Mouse (Mus musculus): ENCODE measurements around the gene Tmem132a. TPM values are rescaled to one million over a fixed set of nuclear protein-coding genes. Genes with fewer than 3 reads are reported as not detected.

Gene Tmem132a
- polyA plus RNA-seq, 1 experiment: 4.9 TPM

- TF ChIP-seq POLR2A (IDR thresholded peaks at IDR 0.05; ENCODE audit: low read depth, low read length) (no peak), CTCF (IDR thresholded peaks at IDR 0.05; ENCODE audit: extremely low read depth, insufficient read depth, insufficient read length, insufficient replicate concordance) (no peak)
- no peaks in the 10 kb centered on the region for H3K36me3 ChIP-seq (ENCODE audit: control insufficient read depth, insufficient read depth, low read length)
- no peaks in the 10 kb centered on the region; the same call in 1 of the 2 replicates for H3K4me1 ChIP-seq (ENCODE audit: control insufficient read depth, insufficient read depth, insufficient read length)
- WGBS: 80% methylated on average over 3 of the region's 3 CpGs
- no peak overlapping the region for H3K4me3 ChIP-seq (ENCODE audit: extremely low read depth, insufficient read depth, insufficient read length)
- H3K27me3 ChIP-seq (ENCODE audit: control insufficient read depth, insufficient read depth, low read length): no peaks in the 10 kb centered on the region
- no peak overlapping the region for H3K27ac ChIP-seq (ENCODE audit: insufficient read depth, low read length)
- DNase-seq (ENCODE audit: low read depth in 1 of 2, low spot score in 2 of 2): no peak
Observed at GRCm38 (mm10) chr19:10833611-10834010, 36.1 kb downstream of the Tmem132a start.

- TF ChIP-seq POLR2A (IDR thresholded peaks at IDR 0.05; ENCODE audit: low read depth, low read length) (no peak), CTCF (IDR thresholded peaks at IDR 0.05; ENCODE audit: extremely low read depth, insufficient read depth, insufficient read length, insufficient replicate concordance) (no peak)
- H3K4me3 ChIP-seq (ENCODE audit: extremely low read depth, insufficient read depth, insufficient read length): no peak overlapping the region
- DNase-seq (ENCODE audit: low read depth in 1 of 2, low spot score in 2 of 2): no peak
- H3K36me3 ChIP-seq (ENCODE audit: control insufficient read depth, insufficient read depth, low read length): no peaks in the 10 kb centered on the region
- no peaks in the 10 kb centered on the region for H3K27me3 ChIP-seq (ENCODE audit: control insufficient read depth, insufficient read depth, low read length)
- WGBS: 76% methylated on average over 3 of the region's 3 CpGs
- peaks cover 3% of the 10 kb centered on the region; the same call in 1 of the 2 replicates for H3K4me1 ChIP-seq (ENCODE audit: control insufficient read depth, insufficient read depth, insufficient read length)
- no peak overlapping the region for H3K27ac ChIP-seq (ENCODE audit: insufficient read depth, low read length)
Observed at GRCm38 (mm10) chr19:10832030-10832429, 37.7 kb downstream of the Tmem132a start.

GRCm38 (mm10) chr19:10831424-10831823 lies 38.3 kb downstream of the Tmem132a start:
- H3K36me3 ChIP-seq (ENCODE audit: control insufficient read depth, insufficient read depth, low read length): no peaks in the 10 kb centered on the region
- H3K4me3 ChIP-seq (ENCODE audit: extremely low read depth, insufficient read depth, insufficient read length): no peak overlapping the region
- TF ChIP-seq CTCF (IDR thresholded peaks at IDR 0.05; ENCODE audit: extremely low read depth, insufficient read depth, insufficient read length, insufficient replicate concordance) (peak; percentile 74; the same call in 1 of the 2 replicates), POLR2A (IDR thresholded peaks at IDR 0.05; ENCODE audit: low read depth, low read length) (no peak)
- H3K27me3 ChIP-seq (ENCODE audit: control insufficient read depth, insufficient read depth, low read length): no peaks in the 10 kb centered on the region
- H3K27ac ChIP-seq (ENCODE audit: insufficient read depth, low read length): no peak overlapping the region
- peaks cover 3% of the 10 kb centered on the region; the same call in 1 of the 2 replicates for H3K4me1 ChIP-seq (ENCODE audit: control insufficient read depth, insufficient read depth, insufficient read length)
- WGBS: 6% methylated on average over 5 of the region's 5 CpGs
- DNase-seq (ENCODE audit: low read depth in 1 of 2, low spot score in 2 of 2): peak; percentile 47 to 70

GRCm38 (mm10) chr19:10829436-10830175 lies 40.1 kb downstream of the Tmem132a start, which contains the start of gene Cd6:
Cd6 (minus strand) TSS chr19:10830058.
- Histone ChIP-seq H3K4me1 (ENCODE audit: control insufficient read depth, insufficient read depth, insufficient read length) (peaks cover 3% of the 10 kb centered on the region; the same call in 1 of the 2 replicates), H3K4me3 (ENCODE audit: extremely low read depth, insufficient read depth, insufficient read length) (peak within 1 kb of the TSS; percentile 52), H3K27ac (ENCODE audit: insufficient read depth, low read length) (peak within 1 kb of the TSS; percentile 82), H3K27me3 (ENCODE audit: control insufficient read depth, insufficient read depth, low read length) (no peaks in the 10 kb centered on the region), H3K36me3 (ENCODE audit: control insufficient read depth, insufficient read depth, low read length) (no peaks in the 10 kb centered on the region)
- TF ChIP-seq POLR2A (IDR thresholded peaks at IDR 0.05; ENCODE audit: low read depth, low read length): peak; percentile 48
- TF ChIP-seq CTCF (IDR thresholded peaks at IDR 0.05; ENCODE audit: extremely low read depth, insufficient read depth, insufficient read length, insufficient replicate concordance): no peak
- WGBS: 49% methylated on average over 16 of the region's 16 CpGs
- DNase-seq (ENCODE audit: low read depth in 1 of 2, low spot score in 2 of 2): peak in 1 of 2 experiments; percentile 22

- DNase-seq (ENCODE audit: low read depth in 1 of 2, low spot score in 2 of 2): no peak
- 51% methylated on average over 5 of the region's 5 CpGs for WGBS
- Histone ChIP-seq H3K36me3 (ENCODE audit: control insufficient read depth, insufficient read depth, low read length) (no peaks in the 10 kb centered on the region), H3K4me1 (ENCODE audit: control insufficient read depth, insufficient read depth, insufficient read length) (peaks cover 3% of the 10 kb centered on the region; the same call in 1 of the 2 replicates), H3K27me3 (ENCODE audit: control insufficient read depth, insufficient read depth, low read length) (no peaks in the 10 kb centered on the region), H3K27ac (ENCODE audit: insufficient read depth, low read length) (peak overlapping the region; percentile 82), H3K4me3 (ENCODE audit: extremely low read depth, insufficient read depth, insufficient read length) (peak overlapping the region; percentile 52)
- TF ChIP-seq POLR2A (IDR thresholded peaks at IDR 0.05; ENCODE audit: low read depth, low read length) (no peak), CTCF (IDR thresholded peaks at IDR 0.05; ENCODE audit: extremely low read depth, insufficient read depth, insufficient read length, insufficient replicate concordance) (no peak)
Observed at GRCm38 (mm10) chr19:10828321-10828720, 41.4 kb downstream of the Tmem132a start.

GRCm38 (mm10) chr19:10824061-10824460 lies 45.7 kb downstream of the Tmem132a start:
- Histone ChIP-seq H3K27ac (ENCODE audit: insufficient read depth, low read length) (no peak overlapping the region), H3K4me1 (ENCODE audit: control insufficient read depth, insufficient read depth, insufficient read length) (peaks cover 3% of the 10 kb centered on the region; the same call in 1 of the 2 replicates), H3K4me3 (ENCODE audit: extremely low read depth, insufficient read depth, insufficient read length) (no peak overlapping the region), H3K27me3 (ENCODE audit: control insufficient read depth, insufficient read depth, low read length) (no peaks in the 10 kb centered on the region), H3K36me3 (ENCODE audit: control insufficient read depth, insufficient read depth, low read length) (no peaks in the 10 kb centered on the region)
- TF ChIP-seq CTCF (IDR thresholded peaks at IDR 0.05; ENCODE audit: extremely low read depth, insufficient read depth, insufficient read length, insufficient replicate concordance) (no peak), POLR2A (IDR thresholded peaks at IDR 0.05; ENCODE audit: low read depth, low read length) (no peak)
- no peak for DNase-seq (ENCODE audit: low read depth in 1 of 2, low spot score in 2 of 2)
- 82% methylated on average over 7 of the region's 7 CpGs for WGBS

GRCm38 (mm10) chr19:10822534-10822933 lies 47.2 kb downstream of the Tmem132a start:
- 88% methylated on average over 4 of the region's 4 CpGs for WGBS
- H3K27me3 ChIP-seq (ENCODE audit: control insufficient read depth, insufficient read depth, low read length): no peaks in the 10 kb centered on the region
- no peaks in the 10 kb centered on the region for H3K36me3 ChIP-seq (ENCODE audit: control insufficient read depth, insufficient read depth, low read length)
- no peak for DNase-seq (ENCODE audit: low read depth in 1 of 2, low spot score in 2 of 2)
- H3K4me3 ChIP-seq (ENCODE audit: extremely low read depth, insufficient read depth, insufficient read length): no peak overlapping the region
- TF ChIP-seq CTCF (IDR thresholded peaks at IDR 0.05; ENCODE audit: extremely low read depth, insufficient read depth, insufficient read length, insufficient replicate concordance): no peak
- TF ChIP-seq POLR2A (IDR thresholded peaks at IDR 0.05; ENCODE audit: low read depth, low read length): no peak
- H3K27ac ChIP-seq (ENCODE audit: insufficient read depth, low read length): no peak overlapping the region
- H3K4me1 ChIP-seq (ENCODE audit: control insufficient read depth, insufficient read depth, insufficient read length): peaks cover 4% of the 10 kb centered on the region; the same call in 1 of the 2 replicates
